Mouse (Mus musculus) liver, postnatal 0 days (tissue): ENCODE measurements around the gene Cwf19l1.

Source experiments
- CTCF ChIP-seq: sonication (generic); IDR thresholded peaks from 2 replicates; pipeline ENCODE4 v1.5.1; 2016; ENCODE audit warnings: antibody characterized with exemption, low read depth
- EP300 ChIP-seq: IDR thresholded peaks from 2 replicates; pipeline ENCODE4 v1.6.1; 2016; ENCODE audit warnings: antibody characterized with exemption, low read depth, mild to moderate bottlenecking

GRCm38 (mm10) chr19:44146951-44147350 is 11.3 kb upstream of the Cwf19l1 start:
- no peak for TF ChIP-seq EP300
- no peak for TF ChIP-seq CTCF
